Mouse (Mus musculus): Measurements from ENCODE around the gene Tmtc2.

GRCm38 (mm10) chr10:105401754-105402480 lies 172.3 kb downstream of the Tmtc2 start:
- TF ChIP-seq CTCF (IDR thresholded peaks at IDR 0.05; ENCODE audit: low read depth) (no peak), EP300 (IDR thresholded peaks at IDR 0.05; ENCODE audit: low read depth) (no peak)
